Mouse (Mus musculus): Measurements from ENCODE around the gene Slc36a2.

- TF ChIP-seq CTCF (IDR thresholded peaks at IDR 0.05; ENCODE audit: low read depth, low read length) (no peak), POLR2A (IDR thresholded peaks at IDR 0.05; ENCODE audit: borderline replicate concordance, low read depth, low read length) (no peak)
These were observed 13.0 kb upstream of the Slc36a2 start for GRCm38 (mm10) chr11:55197740-55198510.

Data from bone marrow macrophage, adult 2 months (primary cell).